Mouse (Mus musculus): ENCODE measurements around the gene Mei1. TPM values are rescaled to one million over a fixed set of nuclear protein-coding genes. Genes with fewer than 3 reads are reported as not detected.

The Mei1 gene
- total RNA-seq, 4 experiments from 2014 or later = 0.35 to 0.87 (median 0.66) TPM

DNA sequence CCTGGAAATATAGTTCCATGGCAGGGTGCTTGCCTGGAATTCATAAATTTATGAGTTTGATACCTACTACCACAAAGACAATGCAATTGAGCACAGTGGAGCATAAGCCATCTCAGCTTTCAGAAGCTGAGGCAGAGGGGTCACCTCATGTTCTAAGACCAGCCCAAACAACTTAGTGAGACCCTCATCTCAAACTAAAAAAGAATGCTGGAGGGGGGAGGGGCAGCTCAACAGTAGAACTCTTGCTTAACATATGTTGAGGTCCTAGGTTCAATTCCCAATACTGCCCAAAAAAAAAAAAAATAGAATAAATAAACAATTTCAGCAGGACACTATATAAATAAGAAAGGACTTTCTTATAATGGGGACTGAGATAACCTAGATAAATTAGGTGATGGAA, 80.2 kb downstream of the Mei1 start:
- DNase-seq (ENCODE audit: low spot score in 2 of 2) = no peak

DNA sequence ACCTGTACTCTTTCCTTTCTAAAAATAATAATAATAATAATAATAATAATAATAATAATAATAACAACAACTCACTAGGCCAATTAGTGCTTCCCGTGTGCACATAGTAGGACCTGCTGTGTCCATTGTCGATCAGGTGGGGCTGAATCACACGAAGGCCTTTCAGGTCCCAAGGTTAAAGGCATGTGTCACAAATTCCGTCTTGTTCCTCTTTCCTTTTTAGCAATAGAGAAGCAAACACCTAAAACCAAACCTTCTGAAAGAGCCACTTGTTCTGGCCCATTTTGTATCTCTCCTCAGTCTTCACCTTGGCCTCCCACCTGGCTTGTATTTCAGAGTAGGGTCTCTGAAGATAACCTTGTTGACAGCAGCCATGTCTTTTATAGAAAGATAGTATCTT, 81.4 kb downstream of the Mei1 start:
- no peak for DNase-seq (ENCODE audit: low spot score in 2 of 2)

DNA sequence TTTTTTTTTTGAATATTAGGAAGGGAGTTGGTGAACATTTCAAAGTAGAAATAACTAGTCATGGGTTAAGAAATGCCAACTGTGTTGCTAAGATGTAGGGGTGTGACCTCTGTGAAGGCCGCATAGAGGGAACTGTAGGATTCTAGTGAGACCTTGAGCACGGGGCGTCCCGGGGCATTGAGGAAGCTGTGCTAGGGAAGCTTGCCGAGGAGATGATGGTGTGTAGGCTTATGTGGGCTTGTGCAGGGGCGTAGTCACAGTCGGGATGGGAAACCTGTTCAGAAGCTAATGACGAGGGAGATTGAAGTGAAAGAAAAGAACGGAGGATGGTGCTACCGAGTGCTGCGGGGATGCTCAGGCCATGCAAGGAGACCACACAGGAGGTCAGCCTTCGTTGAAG, 82.2 kb downstream of the Mei1 start:
- no peak for DNase-seq (ENCODE audit: low spot score in 2 of 2)

DNA sequence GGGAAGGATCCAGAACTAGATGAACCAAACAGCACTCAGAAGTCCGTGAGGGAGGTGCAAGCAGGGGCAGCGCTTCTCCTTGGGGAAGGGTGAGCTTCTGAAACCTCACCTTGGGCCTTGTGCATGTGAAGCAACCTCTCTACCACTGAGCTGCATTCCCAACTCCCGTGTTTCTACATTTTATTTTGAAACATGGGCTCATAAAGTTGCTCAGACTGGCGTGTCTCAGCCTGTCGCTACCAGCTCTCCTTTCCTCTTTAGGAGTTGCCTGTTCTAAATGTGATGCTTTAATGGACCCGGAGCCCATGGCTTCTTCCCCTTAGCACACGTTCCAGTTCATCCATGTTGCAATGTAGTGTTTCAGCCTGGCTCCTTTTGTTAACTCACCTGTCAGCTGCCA, 82.6 kb downstream of the Mei1 start:
- DNase-seq (ENCODE audit: low spot score in 2 of 2) = no peak

DNA sequence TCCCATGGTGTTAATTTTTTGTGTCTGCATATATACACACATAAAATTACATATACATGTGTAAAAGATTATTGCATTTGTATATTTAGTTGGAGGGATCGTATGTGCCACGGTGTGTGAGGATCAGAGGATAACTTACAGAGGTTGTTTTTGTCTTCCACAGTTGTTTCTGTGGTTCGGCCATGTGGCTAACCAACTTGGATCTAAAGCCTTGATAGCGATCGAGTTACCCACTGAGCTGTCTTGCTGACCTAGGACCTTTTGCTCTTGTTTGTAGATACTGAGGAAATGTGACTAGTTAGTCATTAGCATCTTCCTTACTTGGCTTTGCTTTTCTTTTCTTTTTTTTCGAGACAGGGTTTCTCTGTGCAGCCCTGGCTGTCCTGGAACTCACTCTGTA, 86.5 kb downstream of the Mei1 start:
- DNase-seq (ENCODE audit: low spot score in 2 of 2) = no peak

DNA sequence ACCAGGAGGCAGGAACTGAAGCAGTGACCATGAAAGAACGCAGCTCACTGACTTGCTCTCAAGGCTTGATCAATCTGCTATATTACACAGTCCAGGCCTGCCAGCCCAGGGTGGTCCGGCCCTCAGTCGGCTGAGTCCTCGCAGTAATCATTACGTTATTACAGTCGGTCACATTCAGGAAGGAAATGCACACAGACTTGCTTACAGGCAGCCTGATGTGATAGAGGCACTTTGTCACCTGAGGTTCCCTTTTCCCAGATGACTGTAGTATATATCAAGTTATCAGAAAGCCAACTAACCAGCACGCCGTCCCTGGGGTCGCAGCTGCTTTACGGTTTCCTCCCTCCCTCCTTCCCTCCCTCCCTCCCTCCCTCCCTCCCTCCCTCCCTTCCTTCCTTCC, 87.1 kb downstream of the Mei1 start:
- no peak for DNase-seq (ENCODE audit: low spot score in 2 of 2)

DNA sequence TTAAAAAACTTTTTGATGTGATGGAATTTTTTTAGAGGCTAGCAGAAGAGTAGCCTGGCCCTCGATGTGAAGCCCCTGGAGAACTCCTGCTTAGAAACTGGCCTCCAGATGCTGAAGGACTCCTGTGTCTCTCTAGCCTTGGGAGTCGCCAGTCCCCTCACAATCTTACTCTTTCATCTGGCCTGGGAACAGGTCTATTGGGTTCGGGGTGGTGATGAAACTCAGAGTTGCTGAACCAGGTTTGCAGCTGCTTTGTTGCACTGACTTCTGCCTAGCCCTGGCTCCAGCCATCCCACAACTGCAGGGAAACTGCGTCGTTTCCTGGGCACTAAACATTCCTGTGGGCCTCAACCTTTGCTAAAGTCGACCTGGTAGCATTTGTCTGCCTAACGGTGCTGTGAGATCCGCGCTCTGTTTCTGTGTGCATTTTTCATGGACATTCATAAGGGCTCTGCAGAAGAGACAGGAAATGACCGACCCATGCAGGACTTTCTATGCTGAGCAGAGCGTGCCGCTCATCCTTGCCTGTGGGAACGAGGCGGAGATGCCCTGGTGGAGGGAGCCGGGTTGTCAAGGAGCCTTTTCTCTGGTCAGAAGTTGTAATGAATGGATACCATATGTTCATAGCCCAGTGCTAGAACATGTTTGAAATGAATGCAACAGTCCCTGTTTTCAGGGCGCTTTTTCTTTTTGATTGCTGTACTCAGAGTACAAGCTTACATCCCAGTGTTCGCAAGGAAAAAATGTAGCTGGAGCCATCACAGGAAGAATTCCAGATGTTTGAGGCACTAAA, 88.6 kb downstream of the Mei1 start:
- DNase-seq (ENCODE audit: low spot score in 2 of 2) = no peak

DNA sequence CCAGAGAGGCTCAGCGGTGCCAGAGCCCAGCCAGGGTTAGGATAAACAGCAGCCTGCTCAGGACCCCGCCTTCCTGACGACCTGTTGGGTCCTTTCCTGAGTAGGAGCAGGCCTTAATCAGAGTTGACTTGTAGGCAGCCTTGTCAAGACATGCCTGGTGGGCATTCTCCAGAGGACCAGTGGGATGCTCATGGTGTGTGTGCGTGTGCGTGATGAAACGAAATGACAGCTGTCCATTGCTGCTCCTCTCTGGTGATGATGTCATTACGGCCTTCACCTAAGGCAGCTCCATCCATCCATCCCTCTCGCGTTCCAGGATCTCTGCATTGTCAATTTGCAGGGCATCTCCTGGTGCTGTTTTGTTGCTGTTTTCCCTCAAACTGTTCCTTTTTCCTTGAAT, 89.7 kb downstream of the Mei1 start:
- DNase-seq (ENCODE audit: low spot score in 2 of 2) = no peak

DNA sequence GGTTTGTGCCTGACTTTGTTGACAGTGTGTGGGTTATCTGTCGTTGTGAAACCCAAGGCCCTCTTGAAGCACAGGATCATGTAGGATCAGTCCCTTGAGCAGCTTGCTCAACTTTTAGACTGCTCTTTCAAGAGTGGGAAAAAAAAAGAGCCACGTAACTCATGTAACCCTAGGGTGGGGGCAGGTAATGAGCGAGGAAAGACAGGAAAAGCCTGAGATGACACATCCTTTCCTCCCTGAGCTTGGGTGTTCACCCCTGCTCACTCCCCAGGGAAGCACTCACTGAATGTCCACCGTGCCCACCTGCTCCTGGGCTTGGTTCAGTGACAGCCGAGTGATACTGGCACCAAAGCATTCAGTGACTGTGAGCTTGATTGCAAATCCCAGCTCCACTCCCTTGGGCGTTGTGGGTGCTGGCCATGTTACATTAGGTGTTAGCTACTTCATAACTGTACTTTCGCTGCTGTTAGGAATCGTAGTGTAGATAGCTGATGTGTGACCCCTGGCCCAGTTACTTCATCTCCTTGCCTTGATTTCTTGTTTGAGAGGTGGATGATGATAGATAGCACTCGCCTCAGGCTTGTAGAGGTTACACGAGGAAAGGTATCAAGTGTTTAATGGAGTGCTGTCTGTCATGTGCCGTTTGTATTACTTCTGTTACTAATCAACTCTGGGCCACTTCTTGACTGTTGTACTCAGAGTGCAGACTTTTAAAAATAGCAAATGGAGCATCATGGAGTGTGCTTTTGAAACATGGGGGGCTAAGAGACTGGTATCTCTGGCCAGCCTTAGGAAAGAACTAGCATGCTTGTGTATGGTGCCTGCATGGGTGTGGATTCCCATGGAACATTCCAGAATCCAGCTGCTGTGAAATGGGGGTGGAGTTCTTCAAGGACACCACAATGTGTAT, 91.2 kb downstream of the Mei1 start:
- DNase-seq (ENCODE audit: low spot score in 2 of 2) = no peak

DNA sequence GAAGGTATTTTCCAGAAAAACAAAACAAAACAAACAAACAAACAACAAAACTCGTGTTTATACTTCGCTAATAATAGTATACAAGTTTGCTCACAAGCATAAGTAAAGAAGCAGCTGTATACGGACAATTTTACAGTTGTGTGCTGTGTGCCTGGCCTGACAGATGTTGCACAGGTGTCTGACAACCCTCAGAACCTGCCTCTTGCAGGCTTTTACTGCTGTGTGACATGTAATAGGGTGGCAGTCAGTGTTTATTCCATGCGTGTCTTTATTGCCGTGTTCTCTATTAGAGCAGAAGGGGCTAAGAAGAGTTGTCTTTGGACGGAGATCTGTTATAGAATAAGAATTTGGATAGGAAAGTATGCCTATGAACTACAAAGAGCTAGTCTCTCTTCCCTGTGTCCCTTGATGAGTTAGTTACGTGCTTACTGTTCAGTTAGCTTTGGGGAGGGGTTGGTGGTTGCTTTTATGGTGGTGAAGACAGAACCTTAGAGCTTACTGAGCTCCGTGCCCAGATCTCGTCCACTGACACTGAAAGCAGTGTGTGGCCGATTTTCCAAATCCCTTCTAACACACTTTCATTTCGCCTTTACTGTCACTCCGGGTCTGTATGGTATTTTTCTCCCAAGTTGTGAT, 92.3 kb downstream of the Mei1 start:
- DNase-seq (ENCODE audit: low spot score in 2 of 2) = no peak

DNA sequence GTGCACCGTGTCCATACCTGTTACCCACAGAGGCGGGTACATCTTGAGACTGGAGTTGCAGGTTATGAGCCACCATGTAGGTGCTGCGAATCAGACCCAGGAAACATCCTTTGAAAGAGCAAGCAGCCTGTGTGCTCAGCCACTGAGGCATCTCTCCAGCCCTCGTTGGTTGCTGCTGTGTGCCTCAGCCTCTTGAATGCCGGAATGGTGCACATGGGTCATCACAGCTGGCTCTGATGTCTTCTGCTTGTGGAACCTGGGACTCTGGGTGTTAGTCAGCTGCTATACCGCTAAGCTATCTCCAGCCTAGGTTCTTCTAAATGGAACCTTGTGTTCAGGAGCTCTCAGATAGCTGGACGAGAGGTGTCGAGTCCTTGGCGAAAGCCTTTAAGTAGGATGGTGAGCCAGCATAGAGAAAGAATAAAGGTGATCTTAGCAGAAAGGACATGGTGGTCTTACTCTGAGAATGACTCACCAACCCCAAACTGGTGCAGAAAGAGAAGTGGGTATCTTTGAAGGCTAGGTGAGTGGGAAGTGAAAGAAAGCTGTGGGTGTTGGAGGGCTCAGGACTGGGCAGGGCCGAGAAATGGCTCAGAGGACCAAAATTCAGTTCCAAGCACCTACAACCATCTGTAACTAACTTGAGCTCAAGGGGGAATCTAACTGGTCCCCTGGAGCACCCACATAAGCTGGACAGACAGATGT, 93.7 kb downstream of the Mei1 start:
- DNase-seq (ENCODE audit: low spot score in 2 of 2) = no peak

DNA sequence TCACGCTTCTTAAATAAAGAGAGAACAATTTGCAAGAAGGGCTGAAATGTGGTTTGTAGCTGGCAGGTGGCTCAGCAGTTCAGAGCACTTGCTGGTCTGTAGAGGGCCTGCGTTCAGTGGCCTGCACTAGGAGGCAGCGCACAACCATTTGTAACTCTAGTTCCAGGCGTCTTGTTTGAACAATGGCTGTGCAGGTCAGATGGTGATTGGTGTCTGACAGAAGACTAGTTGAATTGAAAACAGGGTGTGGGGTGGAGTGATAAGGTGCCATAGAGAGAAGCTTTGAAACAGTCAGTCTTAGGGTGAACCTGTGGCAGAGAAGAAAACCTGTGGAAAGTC, 94.2 kb downstream of the Mei1 start:
- no peak for DNase-seq (ENCODE audit: low spot score in 2 of 2)

DNA sequence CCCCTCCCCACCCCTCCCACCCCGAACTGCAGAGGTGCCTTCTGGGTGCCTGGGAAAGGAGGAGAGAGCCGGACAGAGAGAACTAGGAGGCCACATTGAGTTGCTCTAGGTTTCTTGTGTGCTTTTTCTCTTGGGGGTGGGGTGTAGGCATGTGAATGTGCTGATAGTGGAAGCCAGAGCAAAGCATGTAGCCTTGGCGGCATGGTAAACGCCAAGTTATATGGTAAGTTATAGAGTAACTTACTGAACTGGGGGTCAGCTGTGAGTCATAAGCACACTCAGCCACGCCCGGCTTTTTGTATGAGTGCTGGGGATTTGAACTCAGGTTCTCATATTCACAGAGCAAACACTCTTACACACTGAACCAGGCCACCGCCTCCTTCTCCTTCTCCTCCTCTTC, 94.7 kb downstream of the Mei1 start:
- DNase-seq (ENCODE audit: low spot score in 2 of 2) = no peak

DNA sequence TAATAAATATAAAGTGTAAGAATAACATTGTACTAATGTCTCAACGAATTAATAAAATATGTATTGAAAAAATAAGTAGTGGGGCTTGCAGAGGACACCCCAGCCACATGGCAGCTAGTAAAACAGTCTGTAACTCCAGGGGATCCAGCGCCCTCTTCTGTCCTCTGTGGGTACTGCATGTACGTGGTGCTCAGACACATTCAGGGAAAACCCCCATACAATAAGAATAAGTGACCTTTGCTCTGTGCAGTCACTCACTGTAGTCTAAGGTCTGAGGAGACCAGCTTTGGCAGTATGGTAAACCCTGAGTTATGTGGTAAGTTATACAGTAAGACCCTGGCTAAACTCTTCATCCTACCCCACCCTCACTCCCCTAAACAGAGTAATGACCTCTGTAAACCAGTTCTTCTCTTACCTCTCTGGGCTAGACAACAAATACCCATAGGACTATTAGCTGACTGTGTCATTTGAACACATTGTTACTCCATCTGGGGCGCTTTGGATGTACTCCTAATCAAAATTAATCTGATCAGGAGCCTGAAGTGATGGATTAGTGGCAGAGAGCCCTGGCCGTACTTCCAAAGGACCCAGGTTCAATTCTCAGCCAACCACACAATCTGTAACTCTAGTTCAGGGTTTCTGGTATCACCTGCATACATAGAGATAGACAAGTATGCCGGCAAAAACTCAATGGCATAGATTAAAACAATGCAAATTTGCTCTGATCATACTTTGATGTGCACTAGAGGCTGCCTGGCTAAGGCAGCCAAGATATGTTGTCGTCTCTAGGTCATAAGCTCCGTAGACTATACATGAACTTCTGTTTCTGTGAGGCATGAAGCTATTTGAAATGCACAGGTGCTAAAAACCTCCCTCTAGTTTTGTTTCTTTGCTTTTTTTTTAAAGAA, 95.8 kb downstream of the Mei1 start:
- peak; percentile 56 to 84 for DNase-seq (ENCODE audit: low spot score in 2 of 2)

DNA sequence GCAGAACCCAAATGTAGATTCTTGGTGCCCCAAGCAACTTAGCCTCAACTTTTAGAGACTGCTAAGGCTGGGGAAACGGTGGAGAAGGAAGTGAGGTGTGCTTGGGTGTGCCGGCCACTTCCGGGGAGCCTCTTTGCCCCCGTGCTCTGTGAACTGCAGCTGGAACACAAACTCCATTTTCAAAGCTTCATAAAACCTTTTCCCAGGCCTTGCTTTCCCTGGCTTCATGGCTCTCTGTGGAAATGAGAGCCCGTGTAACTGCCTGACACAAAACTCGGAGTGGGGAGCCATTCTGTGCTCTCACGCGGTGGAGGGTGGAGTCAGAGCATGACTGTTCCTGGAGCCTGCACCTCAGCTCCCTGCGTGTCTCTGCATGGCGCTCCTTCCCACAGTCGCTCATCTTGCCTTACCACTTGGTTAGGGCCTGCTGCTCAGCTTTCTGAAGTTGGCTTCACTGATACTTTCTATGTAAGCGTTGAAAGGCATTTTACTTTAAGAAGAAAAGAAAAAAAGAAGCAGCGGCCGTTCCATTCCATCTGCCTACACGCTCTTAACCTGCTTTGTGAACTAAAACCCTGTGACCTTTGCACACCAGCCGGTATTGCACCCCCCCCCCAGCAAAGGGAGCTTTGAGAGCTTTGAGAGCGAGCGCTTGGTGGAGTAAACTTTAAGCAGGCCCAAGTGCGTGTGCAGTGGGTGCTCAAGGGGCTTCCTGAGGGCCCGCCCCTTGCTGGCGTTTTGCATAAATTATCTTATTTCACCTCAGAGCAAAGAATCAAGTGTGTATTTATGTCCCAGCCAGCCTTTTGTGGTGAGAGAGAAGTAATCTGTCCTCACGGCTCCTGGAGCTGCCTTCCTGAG, 96.7 kb downstream of the Mei1 start:
- no peak for DNase-seq (ENCODE audit: low spot score in 2 of 2)

DNA sequence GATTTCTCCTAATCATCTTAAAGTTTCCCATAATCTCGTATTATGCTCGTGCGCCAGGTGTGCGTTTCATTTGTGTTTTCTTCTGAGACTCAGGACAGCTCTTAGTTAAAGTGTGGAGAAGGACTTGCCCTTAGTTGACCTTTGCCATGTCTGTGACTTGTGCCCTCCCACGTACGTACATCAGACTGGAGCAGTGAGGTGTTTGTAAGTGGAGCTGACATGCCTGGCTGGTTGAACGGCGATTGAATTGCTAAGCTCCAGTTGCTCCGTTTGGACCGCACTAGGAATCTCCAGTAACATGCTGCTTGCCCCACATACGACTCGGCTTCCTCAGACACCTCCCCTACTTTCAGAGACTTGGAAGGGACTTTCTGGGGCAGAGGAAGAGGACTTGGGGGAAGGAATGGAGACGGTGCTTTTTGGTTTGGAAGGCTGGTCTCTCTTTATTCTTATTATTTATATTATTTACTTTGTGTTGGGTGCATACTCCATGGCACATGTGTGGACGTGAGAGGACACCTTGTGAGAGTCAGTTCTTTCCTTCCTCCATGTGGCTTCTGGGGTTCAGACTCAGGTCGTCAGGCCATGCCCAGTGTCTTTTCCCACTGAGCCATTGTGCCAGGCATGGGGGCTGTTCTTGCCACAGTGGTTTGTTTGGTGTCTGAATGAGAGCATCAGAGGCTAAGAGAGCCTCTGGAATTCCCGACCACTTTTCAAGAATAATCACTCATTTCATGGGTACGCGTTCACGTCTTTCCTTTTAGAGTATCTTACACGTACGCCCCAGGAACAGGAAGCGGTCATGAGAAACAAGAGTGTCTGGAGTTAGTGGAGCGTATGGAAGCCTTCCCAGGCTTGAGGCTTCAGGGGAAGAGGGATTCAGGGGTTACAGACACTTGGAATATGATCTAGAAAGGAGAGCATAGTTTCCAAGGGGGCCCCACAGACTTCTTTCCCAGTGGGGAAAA, 97.7 kb downstream of the Mei1 start:
- DNase-seq (ENCODE audit: low spot score in 2 of 2) = no peak

DNA sequence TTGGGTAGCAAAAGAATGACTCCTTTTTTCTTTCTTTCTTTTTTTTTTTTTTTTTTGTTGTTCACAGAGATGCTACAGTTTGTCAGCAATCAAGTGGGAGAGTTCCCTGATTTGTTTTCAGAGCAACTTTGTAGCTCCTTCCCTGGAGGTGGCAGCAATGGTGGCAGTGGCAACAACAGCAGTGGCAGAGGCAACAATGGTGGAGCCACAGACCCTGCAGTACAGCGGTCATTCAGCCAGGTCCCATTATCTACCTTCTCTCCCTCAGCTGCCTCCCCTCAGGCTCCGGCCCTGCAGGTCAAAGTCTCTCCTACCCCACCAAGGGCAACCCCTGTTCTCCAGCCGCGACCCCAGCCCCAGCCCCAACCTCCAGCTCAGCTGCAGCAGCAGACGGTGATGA, 99.9 kb downstream of the Mei1 start:
- DNase-seq (ENCODE audit: low spot score in 2 of 2) = no peak
